Mouse (Mus musculus): ENCODE measurements at regions not wholly inside any gene's neighbourhood (a gene's known extent, or its start where the extent isn't known, plus 50 kb on each side); places are given as distances from the start of the nearest gene placed in this dataset.
A peak's percentile ranks its signal among the peaks of the same experiment; 100 is the strongest.

GRCm38 (mm10) chr12:70590456-70591050, 137.7 kb downstream of the Tmx1 start:
- DNase-seq: peak; percentile 11 to 16

GRCm38 (mm10) chr12:70592821-70593220, 139.9 kb downstream of the Tmx1 start:
- DNase-seq: peak; percentile 54 to 67

DNA sequence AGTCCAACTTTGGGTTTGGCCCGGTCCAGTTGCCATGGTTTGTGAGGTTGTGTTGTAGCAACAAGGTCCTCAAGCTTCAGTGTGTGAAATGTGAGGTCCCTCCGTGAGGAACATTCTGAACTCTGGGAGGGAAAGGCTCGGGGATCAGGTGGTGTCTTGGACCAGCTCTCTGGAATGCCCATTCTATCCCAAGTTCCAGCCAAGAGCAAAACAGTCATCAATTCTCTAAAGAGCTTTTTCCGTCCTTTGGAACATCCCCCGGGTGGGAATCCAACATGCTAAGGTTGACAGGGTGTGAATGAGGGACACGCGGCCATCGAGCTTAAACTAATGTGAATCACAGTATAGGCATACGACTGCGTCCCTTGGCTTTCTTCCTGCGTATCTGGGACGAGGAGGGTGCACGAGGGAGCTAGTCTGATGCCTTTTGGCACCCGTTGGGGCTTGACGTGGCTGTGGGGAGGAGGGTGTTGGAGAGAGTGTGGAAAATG, 145.4 kb downstream of the Tmx1 start:
- no peak for DNase-seq

- DNase-seq: no peak
These were observed 146.8 kb downstream of the Tmx1 start for GRCm38 (mm10) chr12:70599731-70600130.

- no peak for DNase-seq
These were observed 151.0 kb downstream of the Tmx1 start for GRCm38 (mm10) chr12:70603869-70604268.

DNA sequence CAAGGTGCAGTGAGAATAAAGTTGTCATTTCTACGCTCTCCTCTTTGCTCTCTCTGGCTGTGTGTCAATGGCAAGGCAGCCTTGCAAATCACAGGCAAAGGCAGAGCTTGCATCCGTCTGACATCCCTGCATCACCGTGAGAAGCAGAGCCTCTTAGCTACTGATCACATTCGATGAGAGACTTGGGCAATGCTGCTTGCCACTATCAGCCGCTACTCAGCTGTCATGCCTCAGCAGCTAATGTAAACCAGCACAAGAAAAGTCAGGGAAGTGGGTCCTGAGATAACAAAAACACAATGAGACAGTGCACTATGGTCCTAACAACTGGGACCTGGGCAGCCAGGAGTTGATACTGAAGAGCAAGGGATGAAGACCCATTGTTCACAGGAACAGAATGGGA, 155.8 kb downstream of the Tmx1 start:
- DNase-seq: no peak

- peak in 1 of 2 experiments; percentile 6 for DNase-seq
These were observed 156.4 kb downstream of the Tmx1 start for GRCm38 (mm10) chr12:70609116-70609871.

DNA sequence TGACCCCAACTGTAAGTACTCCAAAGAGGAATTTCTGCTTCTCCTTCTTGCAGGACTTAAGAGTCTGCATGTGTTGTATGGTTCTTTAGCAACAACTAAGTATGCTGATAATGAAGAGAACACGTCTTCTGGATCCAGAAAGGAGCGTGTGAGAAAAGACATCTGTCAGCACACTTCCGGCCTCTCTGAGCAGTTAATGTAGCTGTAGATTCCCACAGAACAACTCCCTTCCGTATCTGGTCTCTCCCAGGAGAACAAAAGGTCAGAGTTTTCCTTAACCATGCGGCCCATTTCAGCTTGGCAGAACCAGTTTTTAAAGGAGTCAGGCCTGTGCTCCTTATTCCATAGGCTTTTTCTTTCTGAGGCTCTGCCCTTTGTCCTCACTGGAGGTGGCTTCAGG, 159.0 kb downstream of the Tmx1 start:
- DNase-seq: peak; percentile 15 to 49

- no peak for DNase-seq
These were observed 160.3 kb downstream of the Tmx1 start for GRCm38 (mm10) chr12:70613244-70613643.

DNA sequence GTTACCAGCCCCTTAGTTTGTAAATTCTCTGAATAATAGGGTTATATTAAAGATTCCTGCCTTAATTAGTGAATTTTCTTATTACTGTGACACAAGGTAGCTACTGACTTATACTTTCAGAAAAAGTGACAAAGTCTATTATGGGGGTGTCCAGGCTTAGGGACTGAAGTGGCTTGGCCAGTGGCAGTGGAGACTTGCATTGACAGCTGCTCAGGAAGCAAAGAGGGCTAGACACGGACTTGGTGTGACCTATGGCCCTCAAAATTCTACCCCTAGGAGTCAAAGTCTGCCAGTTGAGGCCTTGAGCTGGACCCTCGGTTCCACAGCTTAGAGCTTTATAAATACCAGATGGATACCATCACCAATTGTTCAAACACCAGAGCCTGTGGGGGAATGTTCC, 161.2 kb downstream of the Tmx1 start:
- no peak for DNase-seq

DNA sequence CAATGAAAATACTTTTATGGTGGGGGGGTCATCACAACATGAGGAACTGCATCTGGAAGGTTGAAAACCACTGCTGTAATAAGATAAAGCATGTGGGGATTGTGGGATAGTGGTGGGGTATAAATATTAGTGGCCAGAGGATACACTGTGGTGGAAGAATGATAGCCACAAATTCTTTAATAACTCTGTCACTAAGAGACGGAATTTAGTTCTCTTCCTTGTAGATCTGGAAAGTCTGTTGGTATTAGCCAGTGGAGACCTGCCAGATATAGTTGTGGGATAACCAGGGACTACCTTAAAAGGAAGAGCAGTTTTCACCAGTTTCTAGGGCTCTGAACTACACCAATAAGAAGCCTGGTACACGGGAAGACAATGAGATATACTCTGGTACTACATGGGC, 161.8 kb downstream of the Tmx1 start:
- no peak for DNase-seq

DNA sequence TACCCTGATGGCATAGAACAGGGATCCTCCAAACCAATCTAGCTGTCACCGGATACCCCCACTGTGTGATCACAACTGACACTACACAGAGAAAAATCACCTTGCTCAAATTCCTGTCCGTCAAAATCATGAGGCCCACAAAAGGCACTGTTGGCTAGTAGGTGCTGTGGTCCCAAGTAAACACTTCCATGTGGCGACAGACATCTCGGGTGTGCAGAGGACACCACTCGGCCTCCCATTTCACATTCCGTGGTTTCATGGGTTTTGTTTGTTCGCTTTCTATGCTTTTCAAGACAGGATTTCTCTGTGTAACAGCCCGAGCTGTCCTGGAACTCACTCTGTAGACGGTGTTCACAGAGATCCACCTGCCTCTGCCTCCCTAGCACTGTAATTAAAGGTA, 162.2 kb downstream of the Tmx1 start:
- no peak for DNase-seq

DNA sequence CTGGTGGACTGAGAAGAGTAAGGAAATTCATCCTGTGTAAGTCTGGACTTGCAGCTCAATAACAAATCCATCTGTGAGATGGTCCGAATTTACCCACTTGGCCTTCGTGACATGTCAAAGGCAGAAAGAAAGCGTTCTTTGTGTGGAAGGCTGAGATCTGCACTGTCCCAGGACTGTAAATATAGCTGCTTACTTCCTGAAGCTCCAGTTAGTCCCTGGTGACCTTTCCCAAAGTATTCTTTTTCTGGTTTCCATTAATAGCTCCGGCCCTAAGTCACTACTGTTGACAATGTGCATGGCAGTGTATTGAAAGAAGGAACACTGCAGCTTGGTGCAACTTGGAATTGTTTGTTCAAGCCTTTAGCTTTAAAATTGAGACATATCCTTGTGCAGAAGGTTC, 163.2 kb downstream of the Tmx1 start:
- DNase-seq: no peak

GRCm38 (mm10) chr12:70616487-70616886, 163.6 kb downstream of the Tmx1 start:
- no peak for DNase-seq

DNA sequence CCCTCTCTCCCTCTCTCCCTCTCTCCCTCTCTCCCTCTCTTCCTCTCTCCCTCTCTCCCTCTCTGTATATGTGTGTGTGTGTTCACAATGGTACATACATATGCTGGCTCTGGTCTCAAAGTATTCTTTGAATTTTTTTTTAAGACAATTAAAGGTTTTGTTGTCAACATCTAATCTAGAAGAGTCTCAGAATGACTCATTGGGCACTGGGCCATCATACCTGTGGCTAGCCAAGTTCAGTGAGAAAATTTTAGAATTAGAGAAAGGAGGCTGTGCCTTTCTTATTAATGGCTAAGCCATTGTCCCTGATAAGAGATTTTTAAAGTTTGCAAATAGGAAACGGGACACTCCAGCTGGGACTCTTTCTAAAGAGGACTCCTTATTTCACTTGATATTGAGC, 164.1 kb downstream of the Tmx1 start:
- DNase-seq: no peak

GRCm38 (mm10) chr12:70617979-70618378, 165.1 kb downstream of the Tmx1 start:
- no peak for DNase-seq

- DNase-seq: no peak
These were observed 166.5 kb downstream of the Tmx1 start for GRCm38 (mm10) chr12:70619436-70619835.

GRCm38 (mm10) chr12:70622019-70622418, 169.1 kb downstream of the Tmx1 start:
- DNase-seq: no peak

- no peak for DNase-seq
These were observed 171.5 kb downstream of the Tmx1 start for GRCm38 (mm10) chr12:70624298-70624980.

GRCm38 (mm10) chr12:70627638-70628037, 174.7 kb downstream of the Tmx1 start:
- DNase-seq: no peak

DNA sequence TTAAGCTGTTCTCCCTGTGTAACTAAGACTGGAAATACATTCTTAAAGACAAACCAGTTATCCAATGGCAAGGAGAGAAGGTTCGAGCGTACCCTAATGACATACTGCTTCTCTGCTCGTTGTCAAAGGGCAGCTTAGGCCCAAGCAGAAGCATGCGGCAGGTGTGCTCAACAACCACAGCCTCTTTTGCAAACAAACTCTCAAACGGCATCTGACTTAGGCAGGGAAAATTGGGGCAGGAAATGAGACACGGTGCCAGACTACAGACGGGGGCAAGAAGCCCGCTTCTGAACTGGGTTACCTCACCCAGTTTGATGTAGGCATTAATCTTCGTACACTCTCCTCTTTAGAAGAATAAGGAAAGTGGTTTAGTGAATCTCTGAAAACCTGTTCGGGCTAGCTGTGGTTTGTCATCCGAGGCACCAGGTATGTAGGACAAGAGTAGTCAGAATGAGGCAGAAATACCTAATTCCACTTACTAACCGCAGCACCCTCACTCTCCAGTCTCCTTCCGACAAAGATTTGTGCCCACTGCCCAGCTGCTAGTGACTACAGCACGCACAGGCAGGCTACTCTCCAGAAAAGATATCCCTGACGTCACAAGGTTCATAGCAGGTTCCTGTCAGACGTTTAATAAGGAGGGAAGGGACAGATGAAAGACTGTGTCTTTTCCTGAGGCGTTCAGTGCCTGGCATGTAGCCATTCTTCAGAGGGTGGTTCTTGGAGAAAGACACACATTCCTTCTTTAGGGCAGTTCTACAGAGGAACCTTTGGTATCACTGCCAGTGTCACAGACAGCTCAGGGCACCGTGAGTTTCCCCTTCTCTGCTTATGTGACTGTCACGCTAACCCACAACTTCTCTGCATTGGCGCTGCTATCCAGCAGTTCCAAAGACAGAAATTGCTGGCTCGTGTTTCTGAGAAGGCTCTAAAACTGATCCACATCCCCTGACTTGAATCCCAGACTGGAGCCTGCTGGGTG, 175.8 kb downstream of the Tmx1 start:
- DNase-seq: no peak

DNA sequence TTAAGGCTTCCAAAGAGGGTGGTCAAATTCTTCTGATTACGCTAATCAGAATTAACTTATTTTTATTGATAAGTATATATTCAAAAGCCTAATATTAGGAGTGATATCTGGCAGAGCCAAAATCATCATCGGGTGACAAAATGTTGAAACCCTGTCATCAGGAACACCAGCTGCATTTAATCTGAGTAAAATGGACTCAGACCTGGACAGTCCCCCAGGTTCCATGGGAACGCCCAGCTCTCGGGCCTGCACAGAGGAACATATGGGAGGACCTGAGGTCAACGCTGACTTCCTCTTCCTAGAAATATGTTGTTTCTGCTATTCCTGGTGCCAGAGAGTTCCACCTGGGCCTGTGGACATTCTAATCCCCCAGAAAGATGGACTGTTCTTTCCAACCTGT, 176.5 kb downstream of the Tmx1 start:
- DNase-seq: no peak

DNA sequence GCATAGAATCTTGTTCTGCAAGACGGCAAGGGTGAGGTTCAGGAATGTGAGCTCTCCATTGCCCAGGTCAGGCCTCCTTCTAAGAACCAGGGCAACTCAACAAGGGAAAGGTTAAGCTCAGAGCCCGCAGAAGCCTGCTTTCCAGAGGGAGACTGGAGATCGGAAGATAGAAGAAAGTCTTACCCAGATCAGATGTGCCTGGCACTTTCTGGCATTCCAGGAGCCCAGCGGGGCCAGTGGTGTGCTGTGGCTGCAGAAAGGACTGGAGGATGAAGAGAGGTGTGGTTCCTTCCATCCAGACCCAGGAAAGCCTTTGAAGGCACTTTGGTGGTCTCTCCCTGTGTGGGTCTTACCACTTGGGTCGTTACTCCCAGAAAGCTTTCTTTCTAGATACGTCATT, 178.4 kb downstream of the Tmx1 start:
- no peak for DNase-seq
